Mouse (Mus musculus): ENCODE data around the gene Magel2.

Gene Magel2

DNA sequence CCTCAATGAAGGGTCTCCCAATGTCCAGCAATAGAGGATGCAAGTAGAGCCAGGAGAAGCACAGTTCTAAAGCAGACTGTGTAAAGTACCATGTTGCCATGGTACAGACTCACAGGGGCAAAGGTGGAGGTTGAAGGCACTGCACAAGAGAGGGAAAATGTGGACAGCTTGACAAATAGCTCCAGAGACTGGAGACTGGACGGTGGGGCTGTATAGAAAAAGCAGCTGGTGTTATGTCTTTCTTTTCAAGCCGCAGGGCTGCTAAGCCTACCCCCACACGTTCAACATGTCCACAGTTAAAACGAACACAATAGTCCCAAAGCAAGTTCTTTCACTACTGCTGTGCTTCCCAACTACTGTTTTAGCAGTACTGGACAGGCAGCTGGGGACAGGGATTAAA lies 46.4 kb downstream of the Magel2 start:
- no peak for DNase-seq (ENCODE audit: low read depth)

DNA sequence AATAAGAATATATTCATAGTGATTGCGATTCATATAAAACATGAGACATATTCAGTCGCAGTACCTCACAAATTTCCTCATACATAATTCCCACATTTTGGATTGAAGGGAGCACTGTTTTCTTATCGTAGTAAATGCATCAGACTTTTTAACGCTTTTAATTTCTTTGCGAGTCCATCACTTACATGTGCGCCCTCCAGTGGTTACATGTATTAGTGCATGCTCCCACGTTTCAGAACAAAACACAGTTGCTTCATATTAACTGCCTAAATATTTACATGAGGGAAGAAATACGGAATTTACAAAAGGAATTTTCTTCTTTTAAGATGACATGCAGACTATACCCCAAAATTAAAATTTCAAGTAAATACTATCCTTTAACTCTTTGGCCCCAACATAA lies 51.5 kb downstream of the Magel2 start:
- DNase-seq (ENCODE audit: low read depth), result no peak

Measured in naive thymus-derived CD4-positive, alpha-beta T cell, adult 2 months (primary cell).